Mouse (Mus musculus) cerebellum, adult 2 months (tissue): ENCODE data around the gene Pnma1. TPM values are rescaled to one million over a fixed set of nuclear protein-coding genes. Genes with fewer than 3 reads are reported as not detected.

Experiments used
- DNase-seq, 2 experiments: peaks; one replicate each; pipeline ENCODE4 v3.0.0; 2021
- H3K27ac ChIP-seq: fragments of 200-500 bp; 2 replicates; pipeline ENCODE4 v1.5.1; 2012; ENCODE audit warnings: low read length, control low read depth, inconsistent platforms; ENCODE audit not compliant: insufficient read depth
- H3K27me3 ChIP-seq: fragments of 200-500 bp; 2 replicates; pipeline ENCODE4 v1.6.1; 2012; ENCODE audit warnings: inconsistent platforms, mild to moderate bottlenecking, low read length, moderate library complexity; ENCODE audit not compliant: control insufficient read depth, insufficient read depth
- H3K4me1 ChIP-seq: fragments of 200-500 bp; 2 replicates; pipeline ENCODE4 v1.6.1; 2011; ENCODE audit warnings: low read length; ENCODE audit not compliant: control insufficient read depth, insufficient read depth
- H3K4me3 ChIP-seq: fragments of 200-500 bp; replicated peaks from 2 replicates; pipeline ENCODE3; 2011; ENCODE audit warnings: mild to moderate bottlenecking, low read depth, low read length, control low read depth; ENCODE audit not compliant: insufficient read depth
- CTCF ChIP-seq: fragments of 200-500 bp; IDR thresholded peaks from 2 replicates; pipeline ENCODE4 v1.5.1; 2011; ENCODE audit warnings: low read depth, mild to moderate bottlenecking, control low read depth, low read length, moderate library complexity, borderline replicate concordance; ENCODE audit not compliant: insufficient read depth
- POLR2A ChIP-seq: fragments of 200-500 bp; IDR thresholded peaks from 2 replicates; pipeline ENCODE4 v1.6.1; 2011; ENCODE audit warnings: low read length, control low read depth, borderline replicate concordance; ENCODE audit not compliant: insufficient read depth
- WGBS: fragments of 180-500 bp; shearing (Covaris S2); methylation state at CpG from one replicate; pipeline ENCODE4 v1.1.7; 2018; 5-methylcytosine and 5-hydroxymethylcytosine counted together
- polyA plus RNA-seq: library from polyadenylated mRNA; depleted of rRNA; stranded (reverse); fragments of >200 nt; gene quantifications from 2 replicates; pipeline ENCODE4 v1.2.3, GENCODE M21; 2012; rRNA removed

The Pnma1 gene
- polyA plus RNA-seq: 0.68 and 0.84 TPM in 2 replicates

DNA sequence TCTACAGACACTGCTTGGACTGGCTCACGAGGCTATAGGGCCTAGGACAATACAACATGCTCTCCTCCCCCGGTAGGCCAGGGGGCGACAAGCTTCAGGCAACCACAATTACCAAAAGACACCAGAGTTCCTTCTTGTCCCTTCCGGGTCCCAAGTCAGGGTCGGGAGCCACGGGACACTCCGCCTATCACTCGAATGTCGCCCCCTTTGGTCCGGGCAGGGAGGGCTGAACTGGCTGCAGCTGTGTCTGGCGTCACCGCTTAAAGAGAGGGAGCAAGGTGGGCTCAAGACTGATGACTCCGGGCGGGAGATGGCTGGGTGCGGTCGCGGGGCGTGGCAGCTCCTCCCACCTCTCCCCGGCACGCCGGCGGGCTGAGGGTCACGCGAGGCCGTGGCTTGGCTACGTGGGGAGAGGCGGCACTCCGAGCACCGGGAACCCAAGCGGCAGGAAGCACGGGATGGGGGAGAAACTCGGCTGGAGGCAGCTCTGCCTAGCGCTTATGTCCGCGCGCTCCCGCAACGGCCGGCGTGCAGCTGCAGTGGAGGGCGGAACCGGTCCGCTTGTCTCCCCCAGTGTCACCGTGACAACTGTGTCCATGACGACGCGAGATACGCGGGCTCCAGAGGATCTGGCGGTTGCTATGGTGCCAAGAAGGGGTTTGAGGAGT lies at the start of gene Pnma1:
TSS of gene Pnma1 (minus strand) at position 536 of the 668 bp plus-strand sequence.
- no peak; the same call in 1 of the 2 replicates for TF ChIP-seq POLR2A
- peak; percentile 61 for TF ChIP-seq CTCF
- under 1% methylated on average over 49 of the region's 50 CpGs for WGBS

DNA sequence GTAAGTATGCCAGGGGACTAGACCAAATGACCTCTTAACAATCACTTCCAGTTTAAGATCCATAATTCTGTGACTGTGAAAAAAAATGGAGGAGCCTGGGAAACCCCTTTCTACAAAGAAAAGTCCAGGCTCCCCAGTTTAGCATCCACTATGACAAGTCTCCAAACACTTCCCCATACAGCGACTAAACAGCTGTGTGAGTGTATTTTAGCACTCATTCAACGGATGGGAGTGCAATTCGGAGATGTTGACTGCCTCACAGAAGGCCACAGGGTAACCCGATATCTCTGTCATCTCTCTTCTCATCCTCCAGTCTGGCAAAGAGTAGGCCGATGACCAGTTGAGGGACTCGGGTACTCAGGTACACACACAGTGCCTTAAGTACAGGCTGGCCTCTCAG lies 46.9 kb upstream of the Pnma1 start:
- DNase-seq: no peak
- Histone ChIP-seq H3K4me1 (peaks cover 8% of the 10 kb centered on the region), H3K27me3 (no peaks in the 10 kb centered on the region), H3K4me3 (no peak overlapping the region), H3K27ac (no peak overlapping the region)
- 89% methylated on average over 6 of the region's 6 CpGs for WGBS
- TF ChIP-seq POLR2A: no peak
- TF ChIP-seq CTCF: no peak

More for the DNA sequence above, at the start of gene Pnma1:
- peak within 1 kb of the TSS; percentile 63 for H3K4me3 ChIP-seq
- H3K27me3 ChIP-seq: no peaks in the 10 kb centered on the region
- peaks cover 3% of the 10 kb centered on the region for H3K4me1 ChIP-seq
- DNase-seq: peak; percentile 61 to 67
- H3K27ac ChIP-seq: no peak within 1 kb of the TSS

DNA sequence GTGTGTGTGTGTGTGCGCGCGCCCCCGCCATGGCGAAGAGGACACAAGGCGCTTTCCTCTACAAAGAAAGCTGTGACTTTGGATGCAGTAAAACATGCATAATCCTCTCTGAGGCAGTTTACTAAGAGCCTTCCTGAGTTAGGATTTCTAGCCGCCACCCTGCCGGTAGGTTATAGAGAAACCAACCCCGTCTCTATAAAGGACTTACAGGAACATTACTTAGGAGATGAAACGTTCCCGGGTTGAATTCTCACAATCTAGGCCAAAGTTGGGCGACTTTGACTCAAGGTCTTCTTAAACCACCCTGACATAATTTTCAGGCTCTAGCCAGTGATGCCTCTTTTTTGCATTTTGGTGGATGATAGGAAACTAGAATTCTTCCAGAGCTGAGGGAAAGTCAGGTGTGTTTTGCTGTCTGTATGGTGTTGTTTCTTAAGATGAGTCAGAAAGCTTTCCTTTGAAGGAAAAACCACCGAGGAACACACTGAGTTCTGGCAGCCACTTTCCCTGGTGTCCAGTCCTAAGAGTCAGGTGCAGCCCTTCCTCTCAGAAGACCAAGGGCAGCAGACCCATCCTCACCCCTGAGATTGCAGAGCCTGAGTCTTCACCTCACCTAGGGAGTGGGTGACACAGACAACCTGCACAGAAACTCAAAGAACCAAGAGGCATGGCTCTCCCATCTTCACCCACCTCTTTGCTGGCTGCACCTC lies 46.3 kb upstream of the Pnma1 start:
- Histone ChIP-seq H3K27ac (peak overlapping the region; percentile 76; the same call in 1 of the 2 replicates), H3K4me1 (peaks cover 11% of the 10 kb centered on the region), H3K27me3 (no peaks in the 10 kb centered on the region), H3K4me3 (peak overlapping the region; percentile 62)
- DNase-seq: peak in 1 of 2 experiments; percentile 22
- TF ChIP-seq POLR2A: no peak
- TF ChIP-seq CTCF: no peak
- WGBS: 4% methylated on average over 13 of the region's 13 CpGs

DNA sequence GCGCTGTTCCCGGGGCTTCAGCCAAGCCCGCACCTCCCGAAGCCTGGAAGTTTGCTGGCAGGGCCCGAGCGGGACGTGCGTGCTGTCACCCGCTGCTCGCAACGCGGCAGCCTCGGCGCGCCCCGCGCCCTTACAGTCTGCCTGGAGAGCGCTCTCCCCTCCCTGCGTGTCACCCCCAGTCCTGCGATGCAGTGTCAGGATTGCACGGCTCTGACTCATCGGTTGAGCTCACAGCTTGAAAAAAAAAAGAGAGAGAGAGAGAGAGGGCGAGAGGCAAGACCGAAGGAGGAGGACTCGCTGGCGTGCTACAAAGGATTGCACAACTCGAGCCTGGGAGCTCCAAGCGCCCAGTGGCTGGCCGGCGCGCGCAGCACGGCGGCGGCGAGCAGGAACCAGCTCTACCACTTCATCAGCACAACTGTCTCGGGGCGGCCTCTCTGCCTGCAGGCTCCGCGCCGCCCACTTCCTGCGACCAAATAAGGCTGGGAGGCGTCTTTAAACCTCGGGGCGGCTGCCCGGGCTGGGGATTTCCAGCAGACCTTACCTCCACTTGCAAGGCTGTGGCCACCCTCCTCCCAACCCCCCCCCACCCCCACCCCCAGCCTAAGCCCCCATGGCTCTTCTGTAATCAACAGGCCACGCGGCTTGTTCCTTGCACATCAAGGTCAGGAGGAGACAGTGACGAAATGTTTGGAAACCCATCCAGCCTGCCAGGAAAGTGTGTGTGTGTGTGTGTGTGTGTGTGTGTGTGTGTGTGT lies 45.5 kb upstream of the Pnma1 start:
- peak; percentile 90 to 91 for DNase-seq
- H3K27ac ChIP-seq: peak overlapping the region; percentile 92
- H3K4me1 ChIP-seq: peaks cover 18% of the 10 kb centered on the region
- TF ChIP-seq POLR2A (peak; percentile 85; the same call in 1 of the 2 replicates), CTCF (no peak)
- under 1% methylated on average over 49 of the region's 49 CpGs for WGBS
- peak overlapping the region; percentile 62 for H3K4me3 ChIP-seq
- no peaks in the 10 kb centered on the region for H3K27me3 ChIP-seq

DNA sequence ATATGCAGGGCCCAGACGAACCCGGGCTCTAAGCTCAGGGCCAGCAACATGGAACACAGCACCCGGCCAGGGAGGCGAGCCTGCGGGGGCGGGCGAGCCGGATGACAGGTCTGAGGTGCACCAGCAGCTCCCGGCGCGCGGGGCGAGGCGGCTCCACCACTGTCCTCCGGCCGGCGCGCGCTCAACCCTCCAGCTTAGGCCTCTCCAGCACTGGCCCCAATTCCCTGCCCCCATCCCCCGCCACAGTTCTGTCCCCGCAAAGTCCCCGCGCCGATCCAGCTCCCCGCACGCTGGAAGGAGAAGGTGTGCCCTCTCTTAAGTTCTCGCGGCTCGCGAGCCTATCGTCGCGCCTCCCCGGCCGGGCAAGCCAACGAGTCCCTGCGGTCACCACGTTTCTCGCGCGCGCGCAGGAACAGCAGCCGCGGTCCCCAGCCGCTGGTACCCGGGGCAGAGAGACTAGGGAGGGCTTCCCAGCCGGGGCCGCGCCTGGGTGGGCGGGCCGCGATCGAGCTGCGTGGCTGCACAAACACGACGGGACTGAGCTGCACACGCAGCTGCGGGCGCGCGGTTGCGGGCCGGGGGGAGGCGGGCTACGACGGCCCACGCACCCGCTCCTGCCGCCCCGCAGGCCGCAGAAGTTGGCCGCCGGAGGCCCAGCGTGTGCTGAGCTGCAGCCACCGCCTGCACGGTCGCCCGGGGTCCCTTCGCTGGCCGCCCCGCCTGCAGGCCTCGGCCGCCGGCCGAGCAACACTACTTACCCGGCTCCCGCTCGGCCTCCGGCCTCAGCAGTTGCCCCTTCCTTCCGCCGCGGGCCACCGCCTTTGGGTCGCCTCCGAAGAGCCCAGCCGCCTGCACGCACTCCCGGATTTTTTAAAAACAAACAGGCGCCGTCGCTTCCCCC lies 44.7 kb upstream of the Pnma1 start:
- under 1% methylated on average over 93 of the region's 102 CpGs for WGBS
- Histone ChIP-seq H3K27ac (peak overlapping the region; percentile 92), H3K4me3 (peak overlapping the region; percentile 62), H3K4me1 (peaks cover 26% of the 10 kb centered on the region), H3K27me3 (no peaks in the 10 kb centered on the region)
- TF ChIP-seq CTCF: no peak
- TF ChIP-seq POLR2A: no peak
- DNase-seq: peak; percentile 68 to 76

DNA sequence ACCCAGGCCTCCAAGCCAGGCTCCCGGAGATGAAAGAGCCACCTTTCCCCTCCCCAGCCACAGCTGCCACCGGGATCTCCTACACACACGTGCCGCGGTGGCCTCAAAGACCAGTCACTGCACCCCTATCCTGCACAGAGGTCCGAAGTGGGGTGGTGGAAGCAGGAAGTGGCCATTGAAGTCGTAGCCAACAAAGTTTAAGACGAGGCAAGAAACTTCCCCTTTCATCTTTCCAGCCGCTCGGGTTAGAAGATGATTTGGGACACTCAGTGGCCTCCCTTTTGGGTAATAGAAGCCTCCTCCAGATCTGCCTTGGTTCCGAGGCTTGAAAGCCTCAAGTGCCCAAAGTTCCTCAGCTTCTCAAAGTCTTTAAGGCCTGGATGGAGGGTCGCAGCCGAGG lies 44.0 kb upstream of the Pnma1 start:
- H3K27me3 ChIP-seq: no peaks in the 10 kb centered on the region
- peak overlapping the region; percentile 92; the same call in 1 of the 2 replicates for H3K27ac ChIP-seq
- no peak for TF ChIP-seq CTCF
- no peak for TF ChIP-seq POLR2A
- peak in 1 of 2 experiments; percentile 35 for DNase-seq
- peak overlapping the region; percentile 62 for H3K4me3 ChIP-seq
- H3K4me1 ChIP-seq: peaks cover 33% of the 10 kb centered on the region
- 20% methylated on average over 13 of the region's 13 CpGs for WGBS
